Mouse (Mus musculus): ENCODE measurements around the gene Ddah1.

DNA sequence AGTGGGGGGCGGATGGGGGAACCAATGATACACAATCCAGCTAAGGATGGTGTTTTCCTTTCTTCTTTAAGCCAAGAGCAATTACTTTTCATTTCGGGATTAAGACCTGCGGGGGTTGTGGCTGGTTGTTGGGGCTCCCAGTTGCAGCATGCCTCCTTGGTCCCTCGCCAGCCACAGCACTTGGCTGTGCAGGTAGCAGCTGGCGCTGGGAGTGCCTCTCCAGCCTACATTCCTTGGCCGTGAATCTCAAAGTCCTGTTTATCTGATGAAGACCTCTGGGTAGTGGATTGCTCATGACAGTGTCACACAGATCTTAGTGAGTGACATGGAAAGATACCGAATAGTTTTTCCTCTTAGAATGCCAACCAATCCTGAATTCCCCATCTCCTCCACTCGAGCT, 30.1 kb upstream of the Ddah1 start:
- TF ChIP-seq CTCF (conservative IDR thresholded peaks at IDR 0.05; ENCODE audit: low read length): no peak
- TF ChIP-seq NANOG (IDR thresholded peaks at IDR 0.05; ENCODE audit: borderline replicate concordance, low read length): no peak
